8 mouse cellular contexts compared by ENCODE assay signal in the genomic region with DNA sequence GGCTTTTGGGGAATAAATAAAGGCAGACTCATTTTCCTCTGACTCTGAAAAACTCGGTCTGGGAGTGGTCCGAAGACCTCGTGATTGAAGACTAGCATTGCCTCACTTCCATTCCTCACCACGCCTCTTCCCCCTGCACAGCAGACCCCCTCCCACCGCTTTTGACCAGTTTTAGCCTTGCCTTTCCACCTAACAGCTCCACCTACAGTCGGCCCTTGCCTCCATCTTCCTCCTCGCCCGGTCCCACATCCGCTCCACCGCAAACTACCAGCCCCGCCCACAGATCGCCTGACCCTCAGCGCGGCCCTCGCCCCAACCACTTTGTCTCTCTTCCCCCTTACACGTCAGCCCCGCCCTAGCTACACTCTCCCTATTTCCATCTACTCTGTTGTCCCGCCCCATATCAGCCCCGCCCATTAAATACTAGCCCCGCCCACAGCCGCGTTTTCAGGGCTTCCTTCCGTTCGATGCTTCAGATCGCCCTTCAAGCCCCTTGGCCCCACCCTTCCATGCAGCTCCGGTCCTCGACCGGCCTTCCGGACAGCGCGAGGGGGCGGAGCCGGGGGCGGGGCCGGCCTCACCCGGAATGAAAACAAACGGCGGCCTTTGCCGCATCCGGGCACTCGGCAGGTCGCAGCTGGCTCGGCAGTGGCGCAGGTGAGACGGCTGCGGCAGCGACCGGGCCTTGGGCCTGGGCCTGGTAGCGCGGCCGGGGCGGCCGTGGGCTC. TPM values are rescaled to one million over a fixed set of nuclear protein-coding genes. Genes with fewer than 3 reads are reported as not detected.
DNase-seq lines count a peak whose midpoint lies in the region; ATAC-seq and TF ChIP-seq lines count a peak whose summit lies in the region.

A gene (plus strand): TSS at position 167 of the 728 bp plus-strand sequence.

- H3K4me3 ChIP-seq in embryonic facial prominence, embryonic 14.5 days (ENCODE audit: low read depth, low read length): peak within 1 kb of the TSS; percentile 98
- peak within 1 kb of the TSS; percentile 65 for H3K4me3 ChIP-seq in heart, adult 2 months
- H3K4me3 ChIP-seq in limb, embryonic 13.5 days: peak within 1 kb of the TSS; percentile 92
- peak within 1 kb of the TSS; percentile 91 for H3K4me3 ChIP-seq in midbrain, embryonic 16.5 days (ENCODE audit: low read depth, low read length)

- under 1% methylated on average over 44 of the region's 53 CpGs for WGBS in embryonic facial prominence, embryonic 14.5 days
- under 1% methylated on average over 53 of the region's 53 CpGs for WGBS in heart, adult 2 months
- under 1% methylated on average over 53 of the region's 53 CpGs for WGBS in limb, embryonic 13.5 days
- under 1% methylated on average over 52 of the region's 53 CpGs for WGBS in midbrain, embryonic 16.5 days

- peak within 1 kb of the TSS; percentile 94 for H3K27ac ChIP-seq in embryonic facial prominence, embryonic 14.5 days (replicated peaks; ENCODE audit: low read depth, low read length)
- peak within 1 kb of the TSS; percentile 83 for H3K27ac ChIP-seq in heart, adult 2 months
- H3K27ac ChIP-seq in limb, embryonic 13.5 days: peak within 1 kb of the TSS; percentile 94
- H3K27ac ChIP-seq in midbrain, embryonic 16.5 days (ENCODE audit: low read length): peak within 1 kb of the TSS; percentile 97

- peak; percentile 59 for TF ChIP-seq CTCF in heart, adult 2 months (IDR thresholded peaks at IDR 0.05)

- peaks cover 13% of the 10 kb centered on the region for H3K36me3 ChIP-seq in embryonic facial prominence, embryonic 14.5 days (ENCODE audit: control insufficient read depth, insufficient read depth, low read length)
- H3K36me3 ChIP-seq in heart, adult 2 months (ENCODE audit: control insufficient read depth, insufficient read depth, low read length): peaks cover 4% of the 10 kb centered on the region; the same call in 1 of the 2 replicates
- peaks cover 13% of the 10 kb centered on the region for H3K36me3 ChIP-seq in limb, embryonic 13.5 days
- peaks cover 8% of the 10 kb centered on the region for H3K36me3 ChIP-seq in midbrain, embryonic 16.5 days (ENCODE audit: control insufficient read depth, insufficient read depth, low read length)

- peaks cover 5% of the 10 kb centered on the region for H3K79me2 ChIP-seq in heart, adult 2 months (replicated peaks; ENCODE audit: control insufficient read depth, insufficient read depth, low read length)

- DNase-seq in 3T3-L1 (ENCODE audit: low read depth, low spot score): peak; percentile 100
- peak; percentile 97 to 99 for DNase-seq in adrenal gland, postnatal 4 days (ENCODE audit: low spot score in 2 of 2)
- DNase-seq in embryonic facial prominence, embryonic 14.5 days (ENCODE audit: low spot score): peak; percentile 99
- peak; percentile 97 to 98 for DNase-seq in heart, adult 2 months
- peak; percentile 98 for DNase-seq in kidney, adult 8-10 months
- DNase-seq in spleen, postnatal 10 days (ENCODE audit: low spot score in 2 of 2): peak; percentile 95 to 99

- no peaks in the 10 kb centered on the region for H3K27me3 ChIP-seq in embryonic facial prominence, embryonic 14.5 days (replicated peaks; ENCODE audit: control insufficient read depth, insufficient read depth, low read length)
- no peaks in the 10 kb centered on the region for H3K27me3 ChIP-seq in heart, adult 2 months (ENCODE audit: control insufficient read depth, insufficient read depth, low read length)
- no peaks in the 10 kb centered on the region for H3K27me3 ChIP-seq in limb, embryonic 13.5 days
- H3K27me3 ChIP-seq in midbrain, embryonic 16.5 days (ENCODE audit: control insufficient read depth, insufficient read depth, low read depth, low read length): no peaks in the 10 kb centered on the region

- peak; percentile 74; the same call in 1 of the 2 replicates for TF ChIP-seq EP300 in heart, adult 2 months (IDR thresholded peaks at IDR 0.05; ENCODE audit: insufficient read depth, low read depth, low read length)

- intact Hi-C loops in heart, adult 2 months (cut with DNase I): loop anchor here (1.0 to 10.0 kb wide), 4 partner anchors 65 to 419 kb away; a partner anchor contains a TSS

- peak within 1 kb of the TSS; percentile 62 for H3K4me2 ChIP-seq in embryonic facial prominence, embryonic 14.5 days (ENCODE audit: low read depth, low read length)
- peak within 1 kb of the TSS; percentile 69 for H3K4me2 ChIP-seq in limb, embryonic 13.5 days (replicated peaks)
- H3K4me2 ChIP-seq in midbrain, embryonic 16.5 days (ENCODE audit: low read length): peak within 1 kb of the TSS; percentile 82

- no peaks in the 10 kb centered on the region for H3K4me1 ChIP-seq in embryonic facial prominence, embryonic 14.5 days (ENCODE audit: control insufficient read depth, insufficient read depth, low read length)
- H3K4me1 ChIP-seq in heart, adult 2 months (ENCODE audit: control insufficient read depth, insufficient read depth, low read length): peaks cover 5% of the 10 kb centered on the region; the same call in 1 of the 2 replicates
- peaks cover 13% of the 10 kb centered on the region for H3K4me1 ChIP-seq in limb, embryonic 13.5 days
- H3K4me1 ChIP-seq in midbrain, embryonic 16.5 days (ENCODE audit: control insufficient read depth, insufficient read depth, low read length): peaks cover 13% of the 10 kb centered on the region

- peak within 1 kb of the TSS; percentile 91 for H3K9ac ChIP-seq in embryonic facial prominence, embryonic 14.5 days (ENCODE audit: low read depth, low read length)
- H3K9ac ChIP-seq in heart, adult 2 months (ENCODE audit: low read depth, low read length): peak within 1 kb of the TSS; percentile 95
- peak within 1 kb of the TSS; percentile 84 for H3K9ac ChIP-seq in limb, embryonic 13.5 days
- peak within 1 kb of the TSS; percentile 86 for H3K9ac ChIP-seq in midbrain, embryonic 16.5 days (ENCODE audit: low read depth, low read length)

- no peaks in the 10 kb centered on the region for H3K9me3 ChIP-seq in embryonic facial prominence, embryonic 14.5 days (ENCODE audit: control insufficient read depth, low read length)
- H3K9me3 ChIP-seq in limb, embryonic 13.5 days: no peaks in the 10 kb centered on the region
- H3K9me3 ChIP-seq in midbrain, embryonic 16.5 days (replicated peaks; ENCODE audit: control insufficient read depth, low read length, poor library complexity, severe bottlenecking): no peaks in the 10 kb centered on the region

- TF ChIP-seq POLR2A in heart, adult 2 months (IDR thresholded peaks at IDR 0.05; ENCODE audit: insufficient read depth, low read depth, low read length): peak; percentile 94

- ATAC-seq in embryonic facial prominence, embryonic 14.5 days (ENCODE audit: low read depth): peak; percentile 96
- peak; percentile 96 for ATAC-seq in limb, embryonic 13.5 days (ENCODE audit: low FRiP score, low read depth)
- peak; percentile 98 for ATAC-seq in midbrain, embryonic 16.5 days

RNA-seq across cellular contexts. Expression of the gene that starts here (rescaled TPM):
- total RNA-seq in adrenal gland, postnatal 4 days (2021): 10 to 100 TPM; 59.7 to 61.7 TPM
- 34.8 and 38.1 TPM in 2 replicates for polyA plus RNA-seq in embryonic facial prominence, embryonic 14.5 days (2014; fragmentation: Nextera tagmentation; extraction: Ambion mirVana)
- 10 to 100 TPM; 32.2 to 39.9 TPM for total RNA-seq in heart, adult 2 months (2021)
- 26.3 and 32.8 TPM in 2 replicates for polyA plus RNA-seq in heart, adult 2 months (2012; rRNA removed)
- 30.8 and 34.3 TPM in 2 replicates for polyA plus RNA-seq in limb, embryonic 13.5 days (2015; fragmentation: Nextera tagmentation; extraction: Ambion mirVana)
- 48.6 and 49.8 TPM in 2 replicates for polyA plus RNA-seq in midbrain, embryonic 16.5 days (2015; fragmentation: Nextera tagmentation; extraction: Ambion mirVana)

Comparison
In these comparisons a context has a peak if more than half of its experiments do, and no peak if none do; other contexts are left out.
1. Peak in every context shown above with its lines: DNase-seq, ATAC-seq, H3K4me3 ChIP-seq and H3K27ac ChIP-seq.